Mouse (Mus musculus) cerebellum, adult 2 months (tissue): Measurements from ENCODE around the gene 2810408A11Rik. TPM values are rescaled to one million over a fixed set of nuclear protein-coding genes. Genes with fewer than 3 reads are reported as not detected.
"Not testable (repeated sequence)": the region's sequence is repeated elsewhere in the genome, so short reads cannot be mapped to it uniquely, and the experiment has no call there.

ENCODE experiments used
- DNase-seq, 2 experiments: peaks; one replicate each; pipeline ENCODE4 v3.0.0; 2021
- H3K27ac ChIP-seq: fragments of 200-500 bp; 2 replicates; pipeline ENCODE4 v1.5.1; 2012; ENCODE audit warnings: low read length, control low read depth, inconsistent platforms; ENCODE audit not compliant: insufficient read depth
- H3K27me3 ChIP-seq: fragments of 200-500 bp; 2 replicates; pipeline ENCODE4 v1.6.1; 2012; ENCODE audit warnings: inconsistent platforms, mild to moderate bottlenecking, low read length, moderate library complexity; ENCODE audit not compliant: control insufficient read depth, insufficient read depth
- H3K4me1 ChIP-seq: fragments of 200-500 bp; 2 replicates; pipeline ENCODE4 v1.6.1; 2011; ENCODE audit warnings: low read length; ENCODE audit not compliant: control insufficient read depth, insufficient read depth
- H3K4me3 ChIP-seq: fragments of 200-500 bp; replicated peaks from 2 replicates; pipeline ENCODE3; 2011; ENCODE audit warnings: mild to moderate bottlenecking, low read depth, low read length, control low read depth; ENCODE audit not compliant: insufficient read depth
- CTCF ChIP-seq: fragments of 200-500 bp; IDR thresholded peaks from 2 replicates; pipeline ENCODE4 v1.5.1; 2011; ENCODE audit warnings: low read depth, mild to moderate bottlenecking, control low read depth, low read length, moderate library complexity, borderline replicate concordance; ENCODE audit not compliant: insufficient read depth
- POLR2A ChIP-seq: fragments of 200-500 bp; IDR thresholded peaks from 2 replicates; pipeline ENCODE4 v1.6.1; 2011; ENCODE audit warnings: low read length, control low read depth, borderline replicate concordance; ENCODE audit not compliant: insufficient read depth
- WGBS: fragments of 180-500 bp; shearing (Covaris S2); methylation state at CpG from one replicate; pipeline ENCODE4 v1.1.7; 2018; 5-methylcytosine and 5-hydroxymethylcytosine counted together
- polyA plus RNA-seq: library from polyadenylated mRNA; depleted of rRNA; stranded (reverse); fragments of >200 nt; gene quantifications from 2 replicates; pipeline ENCODE4 v1.2.3, GENCODE M21; 2012

Gene 2810408A11Rik
- polyA plus RNA-seq, 1 experiment, result 0.36 TPM

GRCm38 (mm10) chr11:69935137-69935879, 34.5 kb upstream of the 2810408A11Rik start, which contains the start of gene Ybx2:
Gene Ybx2, plus strand, starts transcription at chr11:69935796.
- H3K4me3 ChIP-seq, result peak within 1 kb of the TSS; percentile 36
- no peaks in the 10 kb centered on the region for H3K27me3 ChIP-seq
- H3K27ac ChIP-seq, result no peak within 1 kb of the TSS
- H3K4me1 ChIP-seq, result no peaks in the 10 kb centered on the region
- WGBS, result 2% methylated on average over 62 of the region's 62 CpGs
- DNase-seq, result peak; percentile 91 to 94
- TF ChIP-seq POLR2A (no peak), CTCF (no peak)

DNA sequence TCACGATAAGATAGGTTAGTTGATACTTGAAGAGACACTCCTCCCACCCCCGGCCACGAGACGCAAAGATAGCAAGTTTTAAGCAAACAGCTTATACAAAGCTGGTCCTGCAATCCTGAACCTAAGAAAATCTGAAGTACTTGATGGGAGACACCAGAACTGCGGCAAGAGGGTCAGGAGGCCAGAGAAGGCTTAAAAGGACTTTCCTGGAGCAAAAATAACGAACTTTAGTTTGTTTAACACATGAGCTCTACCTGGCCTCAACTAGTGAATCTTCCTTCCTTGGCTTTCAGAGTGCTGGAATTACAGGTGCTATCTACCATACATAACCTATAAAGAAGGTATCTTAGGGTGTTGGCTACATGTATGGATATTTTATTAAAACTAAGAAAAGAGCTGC, 33.9 kb upstream of the 2810408A11Rik start:
- DNase-seq, result no peak
- Histone ChIP-seq H3K4me1 (no peaks in the 10 kb centered on the region), H3K27ac (no peak overlapping the region), H3K4me3 (no peak overlapping the region), H3K27me3 (no peaks in the 10 kb centered on the region)
- 22% methylated on average over 6 of the region's 6 CpGs for WGBS
- TF ChIP-seq POLR2A (no peak), CTCF (no peak)

DNA sequence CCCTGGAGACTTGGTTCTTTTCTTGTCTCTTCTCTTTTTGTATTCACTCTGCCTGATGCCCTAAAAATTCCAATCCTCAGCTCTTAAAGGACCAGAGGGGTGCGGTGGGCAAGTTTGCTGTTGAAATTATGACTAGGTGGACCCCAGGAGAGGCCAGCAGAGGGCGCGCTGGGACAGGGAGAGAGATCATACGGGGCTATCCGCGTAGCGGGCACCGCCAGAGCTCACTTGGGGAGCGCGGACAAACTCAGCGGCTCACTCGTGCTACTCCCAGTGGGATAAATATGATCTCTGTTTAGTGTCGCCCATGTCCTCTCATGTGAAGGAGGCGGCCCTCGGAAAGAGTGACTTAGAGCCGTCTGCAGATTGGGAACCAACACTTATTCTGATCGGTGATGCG, 33.4 kb upstream of the 2810408A11Rik start:
- Histone ChIP-seq H3K4me1 (no peaks in the 10 kb centered on the region), H3K4me3 (no peak overlapping the region)

DNA sequence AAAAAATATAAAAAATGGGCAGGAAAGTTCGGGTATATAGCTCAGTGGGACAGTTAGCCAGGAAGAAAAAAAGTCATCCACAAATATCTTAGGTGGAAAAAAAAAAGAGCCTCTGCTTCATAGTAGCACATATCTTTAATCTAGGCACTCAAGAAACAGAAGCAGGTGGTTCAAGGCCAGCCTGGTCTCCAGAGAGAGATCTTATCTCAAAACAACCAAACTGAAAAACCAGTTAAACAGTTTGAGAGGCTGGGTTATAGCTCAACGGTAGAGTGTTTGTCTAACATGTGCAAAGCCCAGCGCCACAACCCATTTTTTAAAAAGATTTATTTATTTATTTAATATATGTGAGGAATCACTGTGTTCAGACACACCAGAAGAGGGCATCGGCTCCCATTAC, 32.3 kb upstream of the 2810408A11Rik start:
- H3K4me3 ChIP-seq, result no peak overlapping the region
- DNase-seq, result no peak
- H3K27me3 ChIP-seq, result no peaks in the 10 kb centered on the region
- H3K4me1 ChIP-seq, result no peaks in the 10 kb centered on the region
- H3K27ac ChIP-seq, result no peak overlapping the region
- 72% methylated on average over 4 of the region's 4 CpGs for WGBS
- TF ChIP-seq CTCF, result no peak

More for the DNA sequence above, 33.4 kb upstream of the 2810408A11Rik start:
- under 1% methylated on average over 18 of the region's 18 CpGs for WGBS
- peak; percentile 81 to 91 for DNase-seq
- Histone ChIP-seq H3K27ac (no peak overlapping the region), H3K27me3 (no peaks in the 10 kb centered on the region)
- TF ChIP-seq CTCF, result peak; percentile 81
- TF ChIP-seq POLR2A, result no peak

DNA sequence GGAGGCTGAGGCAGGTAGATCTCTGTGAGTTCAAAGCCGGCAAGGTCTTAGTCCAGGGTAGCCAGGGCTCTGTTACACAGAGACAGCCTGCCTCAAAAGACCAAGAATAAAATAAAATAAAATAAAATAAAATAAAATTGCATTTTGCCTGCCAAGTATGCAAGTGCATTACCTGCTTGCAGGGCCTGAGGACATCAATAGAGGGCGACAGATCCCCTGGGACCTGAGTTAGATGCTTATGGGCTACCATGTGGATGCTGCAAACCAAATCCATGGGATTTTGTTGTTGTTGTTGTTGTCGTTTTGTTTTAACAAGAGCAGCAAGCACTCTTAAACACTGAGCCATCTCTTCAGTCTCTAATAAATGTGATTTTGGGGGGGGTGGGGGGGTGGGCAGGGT, 31.5 kb upstream of the 2810408A11Rik start:
- H3K4me3 ChIP-seq, result no peak overlapping the region
- peak; percentile 31; the same call in 1 of the 2 replicates for TF ChIP-seq CTCF
- TF ChIP-seq POLR2A, result no peak
- H3K27ac ChIP-seq, result no peak overlapping the region
- DNase-seq, result no peak
- 46% methylated on average over 3 of the region's 3 CpGs for WGBS
- H3K27me3 ChIP-seq, result no peaks in the 10 kb centered on the region
- H3K4me1 ChIP-seq, result no peaks in the 10 kb centered on the region

GRCm38 (mm10) chr11:69931769-69932168, 31.0 kb upstream of the 2810408A11Rik start:
- Histone ChIP-seq H3K27me3 (no peaks in the 10 kb centered on the region), H3K4me3 (no peak overlapping the region), H3K4me1 (no peaks in the 10 kb centered on the region), H3K27ac (no peak overlapping the region)
- no peak for DNase-seq
- 65% methylated on average over 8 of the region's 8 CpGs for WGBS
- TF ChIP-seq CTCF (no peak), POLR2A (no peak)

DNA sequence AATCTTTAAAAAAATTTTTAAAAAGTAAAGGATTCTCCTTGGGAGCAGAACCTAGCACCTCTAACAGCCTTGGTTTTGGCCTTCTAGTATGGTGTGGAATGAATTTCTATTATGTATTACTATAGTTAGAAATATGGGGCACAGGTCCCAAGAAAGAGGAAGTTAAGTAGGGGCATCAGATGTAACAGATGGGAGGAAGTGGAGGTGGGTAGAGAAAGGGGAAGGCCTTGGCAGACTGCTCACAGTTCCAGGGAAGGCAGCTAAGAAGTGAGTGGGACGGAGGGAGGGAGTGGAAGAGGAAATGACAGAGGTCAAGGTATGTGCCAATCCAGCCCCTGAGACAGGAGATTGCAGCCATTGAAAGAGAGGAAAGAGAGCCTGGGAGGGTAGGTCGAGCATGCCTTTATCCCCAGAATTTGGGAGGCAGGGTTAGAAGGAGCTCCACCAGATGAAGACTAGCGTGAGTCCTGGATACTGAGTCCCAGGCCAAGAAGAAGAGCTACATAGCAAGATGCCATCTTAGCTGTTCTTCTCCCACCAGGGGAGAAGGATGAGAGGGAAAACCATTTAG, 30.3 kb upstream of the 2810408A11Rik start:
- H3K4me1 ChIP-seq, result no peaks in the 10 kb centered on the region
- H3K27ac ChIP-seq, result no peak overlapping the region
- H3K4me3 ChIP-seq, result no peak overlapping the region
- no peak for DNase-seq
- WGBS, result 68% methylated on average over 3 of the region's 3 CpGs
- TF ChIP-seq CTCF (no peak), POLR2A (no peak)
- no peaks in the 10 kb centered on the region for H3K27me3 ChIP-seq

DNA sequence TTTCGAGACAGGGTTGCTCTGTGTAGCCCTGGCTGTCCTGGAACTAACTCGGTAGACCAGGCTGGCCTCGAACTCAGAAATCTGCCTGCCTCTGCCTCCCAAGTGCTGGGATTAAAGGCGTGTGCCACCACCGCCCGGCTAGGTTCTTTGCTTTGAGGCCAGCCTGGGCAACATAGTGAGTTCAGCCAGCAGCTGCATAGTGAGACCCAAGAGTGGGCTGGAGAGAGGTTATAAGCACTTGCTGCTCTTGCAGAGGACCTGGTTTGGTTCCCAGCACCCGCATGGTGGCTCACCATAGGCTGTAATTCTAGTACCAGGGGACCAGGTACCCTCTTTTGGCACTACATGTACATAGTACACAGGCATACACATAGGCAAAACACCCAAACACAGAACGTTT, 29.4 kb upstream of the 2810408A11Rik start:
- not testable (repeated sequence) for H3K4me1 ChIP-seq, H3K27me3 ChIP-seq, DNase-seq, H3K27ac ChIP-seq, H3K4me3 ChIP-seq
- 88% methylated on average over 8 of the region's 8 CpGs for WGBS

DNA sequence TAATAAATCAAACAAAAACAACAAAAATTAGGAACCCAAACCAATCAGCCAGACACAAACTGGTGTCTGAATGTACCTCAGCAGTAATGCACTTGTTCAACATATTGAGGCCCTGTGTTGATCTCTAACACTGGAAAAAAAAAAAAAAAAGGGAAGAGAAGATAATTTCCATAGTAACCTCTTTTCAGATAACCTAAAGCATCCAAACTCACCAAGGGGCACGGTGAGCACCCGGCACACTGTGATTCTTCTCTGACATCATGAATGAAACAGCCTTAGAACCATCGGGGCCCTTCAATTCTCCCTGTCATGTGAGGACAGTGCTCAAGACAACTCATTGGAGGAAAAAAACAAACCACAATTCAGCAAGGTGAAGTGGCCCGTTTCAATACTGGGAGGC, 28.9 kb upstream of the 2810408A11Rik start:
- no peak for DNase-seq
- TF ChIP-seq CTCF, result no peak
- TF ChIP-seq POLR2A, result no peak
- Histone ChIP-seq H3K4me3 (no peak overlapping the region), H3K27ac (no peak overlapping the region), H3K27me3 (no peaks in the 10 kb centered on the region), H3K4me1 (no peaks in the 10 kb centered on the region)
- WGBS, result 88% methylated on average over 4 of the region's 4 CpGs
